Mouse (Mus musculus): ENCODE data around the gene Prkag2. TPM values are rescaled to one million over a fixed set of nuclear protein-coding genes. Genes with fewer than 3 reads are reported as not detected.
A peak's percentile ranks its signal among the peaks of the same experiment; 100 is the strongest.

Prkag2 gene
- polyA plus RNA-seq, 1 experiment from 2014 or later = 7.2 TPM

GRCm38 (mm10) chr5:24989683-24990082, 110.8 kb downstream of the Prkag2 start:
- WGBS (ENCODE audit: insufficient replicate concordance) = 20% methylated on average over 3 of the region's 3 CpGs
- no peak overlapping the region for H3K4me2 ChIP-seq

GRCm38 (mm10) chr5:24986956-24987355, 113.5 kb downstream of the Prkag2 start:
- Histone ChIP-seq H3K4me2 (no peak overlapping the region), H3K4me1 (peaks cover 23% of the 10 kb centered on the region), H3K9ac (no peak overlapping the region), H3K9me3 (replicated peaks) (no peaks in the 10 kb centered on the region), H3K27me3 (replicated peaks) (peaks cover 29% of the 10 kb centered on the region; the same call in 1 of the 2 replicates), H3K4me3 (no peak overlapping the region), H3K36me3 (no peaks in the 10 kb centered on the region), H3K27ac (no peak overlapping the region)
- WGBS (ENCODE audit: insufficient replicate concordance) = 52% methylated on average over 2 of the region's 2 CpGs
- ATAC-seq = no peak

More at GRCm38 (mm10) chr5:24989683-24990082, 110.8 kb downstream of the Prkag2 start:
- no peak for ATAC-seq
- no peak overlapping the region for H3K9ac ChIP-seq
- H3K27me3 ChIP-seq (replicated peaks) = peaks cover 29% of the 10 kb centered on the region; the same call in 1 of the 2 replicates
- H3K4me3 ChIP-seq = no peak overlapping the region
- H3K27ac ChIP-seq = no peak overlapping the region
- H3K36me3 ChIP-seq = no peaks in the 10 kb centered on the region
- H3K9me3 ChIP-seq (replicated peaks) = no peaks in the 10 kb centered on the region
- peaks cover 10% of the 10 kb centered on the region for H3K4me1 ChIP-seq

GRCm38 (mm10) chr5:24986204-24986940, 114.1 kb downstream of the Prkag2 start:
- Histone ChIP-seq H3K9ac (no peak overlapping the region), H3K36me3 (no peaks in the 10 kb centered on the region), H3K9me3 (replicated peaks) (no peaks in the 10 kb centered on the region), H3K27me3 (replicated peaks) (peaks cover 32% of the 10 kb centered on the region), H3K4me1 (peaks cover 23% of the 10 kb centered on the region), H3K27ac (no peak overlapping the region), H3K4me2 (no peak overlapping the region), H3K4me3 (no peak overlapping the region)
- no peak for ATAC-seq
- 60% methylated on average over 9 of the region's 9 CpGs for WGBS (ENCODE audit: insufficient replicate concordance)

- H3K4me1 ChIP-seq = peaks cover 28% of the 10 kb centered on the region
- 75% methylated on average over 11 of the region's 11 CpGs for WGBS (ENCODE audit: insufficient replicate concordance)
- H3K27me3 ChIP-seq (replicated peaks) = peaks cover 39% of the 10 kb centered on the region
- H3K4me2 ChIP-seq = no peak overlapping the region
- no peak overlapping the region for H3K27ac ChIP-seq
- no peak for ATAC-seq
- H3K9me3 ChIP-seq (replicated peaks) = no peaks in the 10 kb centered on the region
- no peak overlapping the region for H3K9ac ChIP-seq
- H3K36me3 ChIP-seq = no peaks in the 10 kb centered on the region
- H3K4me3 ChIP-seq = no peak overlapping the region
These were observed 114.8 kb downstream of the Prkag2 start for GRCm38 (mm10) chr5:24985434-24986176.

- Histone ChIP-seq H3K27ac (no peak overlapping the region), H3K9me3 (replicated peaks) (no peaks in the 10 kb centered on the region), H3K4me2 (no peak overlapping the region), H3K27me3 (replicated peaks) (peaks cover 43% of the 10 kb centered on the region), H3K4me3 (no peak overlapping the region), H3K9ac (no peak overlapping the region), H3K36me3 (no peaks in the 10 kb centered on the region), H3K4me1 (peaks cover 37% of the 10 kb centered on the region)
- WGBS (ENCODE audit: insufficient replicate concordance) = 46% methylated on average over 1 of the region's 1 CpGs
- no peak for ATAC-seq
These were observed 116.3 kb downstream of the Prkag2 start for GRCm38 (mm10) chr5:24984157-24984556.

GRCm38 (mm10) chr5:24983539-24983938, 116.9 kb downstream of the Prkag2 start:
- Histone ChIP-seq H3K4me2 (no peak overlapping the region), H3K4me1 (peaks cover 42% of the 10 kb centered on the region), H3K36me3 (no peaks in the 10 kb centered on the region), H3K9me3 (replicated peaks) (no peaks in the 10 kb centered on the region), H3K27ac (no peak overlapping the region), H3K27me3 (replicated peaks) (peaks cover 47% of the 10 kb centered on the region), H3K9ac (no peak overlapping the region), H3K4me3 (no peak overlapping the region)
- WGBS (ENCODE audit: insufficient replicate concordance) = 4% methylated on average over 3 of the region's 3 CpGs
- no peak for ATAC-seq

- H3K4me1 ChIP-seq = peaks cover 43% of the 10 kb centered on the region
- WGBS (ENCODE audit: insufficient replicate concordance) = 50% methylated on average over 3 of the region's 3 CpGs
- no peak overlapping the region for H3K9ac ChIP-seq
- no peak overlapping the region for H3K27ac ChIP-seq
- no peaks in the 10 kb centered on the region for H3K36me3 ChIP-seq
- no peak overlapping the region for H3K4me3 ChIP-seq
- no peak overlapping the region for H3K4me2 ChIP-seq
- peaks cover 60% of the 10 kb centered on the region for H3K27me3 ChIP-seq (replicated peaks)
- ATAC-seq = no peak
- no peaks in the 10 kb centered on the region for H3K9me3 ChIP-seq (replicated peaks)
These were observed 118.2 kb downstream of the Prkag2 start for GRCm38 (mm10) chr5:24982258-24982657.

GRCm38 (mm10) chr5:24981765-24982164, 118.7 kb downstream of the Prkag2 start:
- peaks cover 64% of the 10 kb centered on the region for H3K27me3 ChIP-seq (replicated peaks)
- peaks cover 43% of the 10 kb centered on the region for H3K4me1 ChIP-seq
- ATAC-seq = no peak
- WGBS (ENCODE audit: insufficient replicate concordance) = 62% methylated on average over 6 of the region's 6 CpGs
- no peak overlapping the region for H3K9ac ChIP-seq
- no peaks in the 10 kb centered on the region for H3K9me3 ChIP-seq (replicated peaks)
- no peaks in the 10 kb centered on the region for H3K36me3 ChIP-seq
- H3K4me2 ChIP-seq = no peak overlapping the region
- H3K4me3 ChIP-seq = no peak overlapping the region
- no peak overlapping the region for H3K27ac ChIP-seq

GRCm38 (mm10) chr5:24979968-24980345, 120.5 kb downstream of the Prkag2 start:
- 35% methylated on average over 10 of the region's 10 CpGs for WGBS (ENCODE audit: insufficient replicate concordance)
- Histone ChIP-seq H3K27ac (no peak overlapping the region), H3K4me2 (no peak overlapping the region), H3K9ac (no peak overlapping the region), H3K27me3 (replicated peaks) (peaks cover 61% of the 10 kb centered on the region), H3K4me3 (no peak overlapping the region), H3K36me3 (no peaks in the 10 kb centered on the region), H3K9me3 (replicated peaks) (no peaks in the 10 kb centered on the region), H3K4me1 (peaks cover 43% of the 10 kb centered on the region)
- ATAC-seq = no peak

- Histone ChIP-seq H3K4me3 (no peak overlapping the region), H3K4me1 (peaks cover 39% of the 10 kb centered on the region), H3K4me2 (no peak overlapping the region; the same call in 1 of the 2 replicates), H3K36me3 (no peaks in the 10 kb centered on the region), H3K27me3 (replicated peaks) (peaks cover 61% of the 10 kb centered on the region), H3K27ac (no peak overlapping the region; the same call in 1 of the 2 replicates), H3K9ac (no peak overlapping the region), H3K9me3 (replicated peaks) (no peaks in the 10 kb centered on the region)
- WGBS (ENCODE audit: insufficient replicate concordance) = 9% methylated on average over 4 of the region's 4 CpGs
- peak; percentile 79 for ATAC-seq
These were observed 121.0 kb downstream of the Prkag2 start for GRCm38 (mm10) chr5:24979312-24979967.

GRCm38 (mm10) chr5:24976907-24977306, 123.5 kb downstream of the Prkag2 start:
- Histone ChIP-seq H3K9me3 (replicated peaks) (no peaks in the 10 kb centered on the region), H3K9ac (no peak overlapping the region), H3K4me3 (no peak overlapping the region), H3K36me3 (no peaks in the 10 kb centered on the region), H3K27ac (no peak overlapping the region), H3K4me2 (no peak overlapping the region), H3K27me3 (replicated peaks) (peaks cover 68% of the 10 kb centered on the region), H3K4me1 (peaks cover 28% of the 10 kb centered on the region)
- 60% methylated on average over 3 of the region's 3 CpGs for WGBS (ENCODE audit: insufficient replicate concordance)
- ATAC-seq = no peak

GRCm38 (mm10) chr5:24976236-24976635, 124.2 kb downstream of the Prkag2 start:
- 74% methylated on average over 12 of the region's 12 CpGs for WGBS (ENCODE audit: insufficient replicate concordance)
- Histone ChIP-seq H3K9ac (no peak overlapping the region), H3K4me3 (no peak overlapping the region), H3K27ac (no peak overlapping the region), H3K27me3 (replicated peaks) (peaks cover 68% of the 10 kb centered on the region), H3K4me1 (peaks cover 27% of the 10 kb centered on the region), H3K36me3 (no peaks in the 10 kb centered on the region), H3K4me2 (no peak overlapping the region), H3K9me3 (replicated peaks) (no peaks in the 10 kb centered on the region)
- no peak for ATAC-seq
